Mouse (Mus musculus) thymus, adult 2 months (tissue): ENCODE results near the gene Tln2. TPM values are rescaled to one million over a fixed set of nuclear protein-coding genes. Genes with fewer than 3 reads are reported as not detected.

Experiments
- DNase-seq: peaks from one replicate; pipeline ENCODE4 v3.0.0; 2021
- H3K27ac ChIP-seq: fragments of 200-500 bp; 2 replicates; pipeline ENCODE4 v1.5.1; 2012; ENCODE audit warnings: low read length, control low read depth; ENCODE audit not compliant: control insufficient read depth, insufficient read depth
- H3K27me3 ChIP-seq: fragments of 200-500 bp; 2 replicates; pipeline ENCODE4 v1.6.1; 2012; ENCODE audit warnings: mild to moderate bottlenecking, low read length, moderate library complexity, mixed read lengths; ENCODE audit not compliant: control insufficient read depth, insufficient read depth
- H3K36me3 ChIP-seq: fragments of 200-500 bp; 2 replicates; pipeline ENCODE4 v1.6.1; 2012; ENCODE audit warnings: mild to moderate bottlenecking, low read length, moderate library complexity; ENCODE audit not compliant: control insufficient read depth, insufficient read depth
- H3K4me1 ChIP-seq: fragments of 200-500 bp; replicated peaks from 2 replicates; pipeline ENCODE4 v1.6.1; 2012; ENCODE audit warnings: low read length; ENCODE audit not compliant: control insufficient read depth, insufficient read depth
- H3K4me3 ChIP-seq: fragments of 200-500 bp; 2 replicates; pipeline ENCODE4 v1.5.1; 2012; ENCODE audit warnings: mild to moderate bottlenecking, low read length, control low read depth, moderate library complexity; ENCODE audit not compliant: control insufficient read depth, insufficient read depth
- CTCF ChIP-seq: fragments of 200-500 bp; IDR thresholded peaks from 2 replicates; pipeline ENCODE4 v1.5.1; 2012; ENCODE audit warnings: mild to moderate bottlenecking, control low read depth, low read length, moderate library complexity, borderline replicate concordance; ENCODE audit not compliant: control insufficient read depth, poor library complexity, insufficient read depth; ENCODE audit errors: extremely low read depth
- POLR2A ChIP-seq: fragments of 200-500 bp; IDR thresholded peaks from 2 replicates; pipeline ENCODE4 v1.6.1; 2012; ENCODE audit warnings: mild to moderate bottlenecking, low read length, control low read depth, moderate library complexity; ENCODE audit not compliant: control insufficient read depth, poor library complexity, insufficient read depth; ENCODE audit errors: extremely low read depth
- WGBS: fragments of 180-500 bp; shearing (Covaris S2); methylation state at CpG from one replicate; pipeline ENCODE4 v1.1.7; 2018; 5-methylcytosine and 5-hydroxymethylcytosine counted together
- polyA plus RNA-seq: library from polyadenylated mRNA; depleted of rRNA; stranded (reverse); fragments of >200 nt; gene quantifications from 2 replicates; pipeline ENCODE4 v1.2.3, GENCODE M21; 2012

The Tln2 gene
- polyA plus RNA-seq, 1 experiment: 3.7 TPM

GRCm38 (mm10) chr9:67581581-67582280 is 22.2 kb upstream of the Tln2 start:
- H3K4me1 ChIP-seq: no peaks in the 10 kb centered on the region
- WGBS: 84% methylated on average over 10 of the region's 10 CpGs
- no peak for DNase-seq
- TF ChIP-seq POLR2A (no peak), CTCF (no peak)
- H3K4me3 ChIP-seq: no peak overlapping the region
- no peaks in the 10 kb centered on the region for H3K27me3 ChIP-seq
- H3K27ac ChIP-seq: no peak overlapping the region
- no peaks in the 10 kb centered on the region for H3K36me3 ChIP-seq

DNA sequence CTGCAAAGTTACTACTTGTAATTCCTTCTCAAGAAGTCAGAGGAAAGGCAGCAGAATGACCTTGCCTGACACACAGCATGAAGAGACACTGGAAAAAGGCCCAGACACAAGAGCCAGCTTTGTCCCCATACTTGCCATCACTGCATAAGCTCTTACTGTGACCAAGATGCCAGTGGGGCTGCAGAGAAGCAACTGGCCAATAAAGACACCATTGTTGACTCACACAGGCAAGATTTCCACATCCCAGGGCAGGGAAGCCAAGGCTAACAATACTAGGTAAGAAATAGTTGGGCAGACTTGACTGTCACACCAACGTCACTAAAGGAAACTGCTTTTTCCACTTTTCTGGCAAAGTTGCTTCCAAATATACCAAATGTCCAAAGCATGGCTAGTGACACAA is 20.0 kb upstream of the Tln2 start:
- 92% methylated on average over 1 of the region's 1 CpGs for WGBS
- no peaks in the 10 kb centered on the region for H3K4me1 ChIP-seq
- TF ChIP-seq CTCF (no peak), POLR2A (no peak)
- no peak overlapping the region for H3K27ac ChIP-seq
- H3K4me3 ChIP-seq: no peak overlapping the region
- H3K27me3 ChIP-seq: no peaks in the 10 kb centered on the region
- H3K36me3 ChIP-seq: no peaks in the 10 kb centered on the region
- DNase-seq: no peak

- H3K27me3 ChIP-seq: no peaks in the 10 kb centered on the region
- H3K4me1 ChIP-seq: no peaks in the 10 kb centered on the region
- H3K27ac ChIP-seq: no peak overlapping the region
- no peak for DNase-seq
- H3K36me3 ChIP-seq: no peaks in the 10 kb centered on the region
- no peak for TF ChIP-seq POLR2A
- TF ChIP-seq CTCF: no peak
- H3K4me3 ChIP-seq: no peak overlapping the region
- 68% methylated on average over 7 of the region's 7 CpGs for WGBS
These were observed 15.3 kb upstream of the Tln2 start for GRCm38 (mm10) chr9:67574721-67575248.

GRCm38 (mm10) chr9:67573683-67573979 is 14.1 kb upstream of the Tln2 start:
- WGBS: 44% methylated on average over 3 of the region's 3 CpGs
- no peak for DNase-seq
- Histone ChIP-seq H3K27me3 (no peaks in the 10 kb centered on the region), H3K36me3 (no peaks in the 10 kb centered on the region), H3K4me1 (no peaks in the 10 kb centered on the region), H3K4me3 (no peak overlapping the region), H3K27ac (no peak overlapping the region)
- TF ChIP-seq POLR2A: no peak
- TF ChIP-seq CTCF: no peak

- WGBS: 85% methylated on average over 10 of the region's 10 CpGs
- DNase-seq: no peak
- no peak for TF ChIP-seq CTCF
- no peak for TF ChIP-seq POLR2A
- no peaks in the 10 kb centered on the region for H3K27me3 ChIP-seq
- no peak overlapping the region for H3K4me3 ChIP-seq
- no peak overlapping the region for H3K27ac ChIP-seq
- no peaks in the 10 kb centered on the region for H3K36me3 ChIP-seq
- H3K4me1 ChIP-seq: no peaks in the 10 kb centered on the region
These were observed 13.5 kb upstream of the Tln2 start for GRCm38 (mm10) chr9:67572790-67573682.

DNA sequence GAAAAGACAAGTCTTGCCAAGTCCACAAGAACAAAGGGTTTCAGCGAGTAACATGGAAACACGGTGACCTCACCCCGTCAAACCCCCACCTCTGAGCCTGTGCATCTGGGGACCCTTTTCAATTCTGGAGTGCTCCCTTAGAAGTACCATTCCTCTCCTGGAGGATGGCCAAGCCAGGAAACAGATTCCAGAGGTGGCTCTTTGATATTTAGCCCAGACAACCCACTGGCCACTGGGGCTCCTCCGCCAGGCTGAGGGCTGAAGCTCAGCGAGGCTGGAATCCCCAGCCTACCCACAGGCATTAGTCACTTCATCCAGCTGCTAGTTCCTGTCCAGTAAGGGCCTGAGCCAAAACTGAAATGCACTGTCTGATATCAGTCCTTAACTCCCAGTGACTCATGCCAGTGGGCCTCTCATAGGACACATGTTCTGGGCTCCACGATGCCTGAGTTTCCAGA is 6.3 kb upstream of the Tln2 start:
- no peaks in the 10 kb centered on the region; the same call in 1 of the 2 replicates for H3K4me1 ChIP-seq
- no peak overlapping the region for H3K27ac ChIP-seq
- WGBS: 90% methylated on average over 6 of the region's 6 CpGs
- no peak for TF ChIP-seq CTCF
- no peak for TF ChIP-seq POLR2A
- H3K27me3 ChIP-seq: no peaks in the 10 kb centered on the region
- no peak overlapping the region for H3K4me3 ChIP-seq
- no peak for DNase-seq
- no peaks in the 10 kb centered on the region for H3K36me3 ChIP-seq
